Mouse (Mus musculus) embryonic fibroblast, embryonic 13.5 days (primary cell): ENCODE results near the gene Ogfrl1. TPM values are rescaled to one million over a fixed set of nuclear protein-coding genes. Genes with fewer than 3 reads are reported as not detected.

Experiments used
- H3K27ac ChIP-seq: 2 replicates; pipeline ENCODE4 v1.5.1; 2012; ENCODE audit warnings: low read length, control low read depth, inconsistent platforms; ENCODE audit not compliant: insufficient read depth
- H3K4me1 ChIP-seq: 2 replicates; pipeline ENCODE4 v1.6.1; 2011; ENCODE audit warnings: low read length; ENCODE audit not compliant: control insufficient read depth, insufficient read depth
- H3K4me3 ChIP-seq: 2 replicates; pipeline ENCODE4 v1.5.1; 2011; ENCODE audit warnings: mild to moderate bottlenecking, control low read depth, low read length; ENCODE audit not compliant: insufficient read depth
- CTCF ChIP-seq: IDR thresholded peaks from 2 replicates; pipeline ENCODE4 v1.5.1; 2011; ENCODE audit warnings: mild to moderate bottlenecking, control low read depth, low read length, moderate library complexity, borderline replicate concordance; ENCODE audit not compliant: insufficient read depth
- POLR2A ChIP-seq: IDR thresholded peaks from 2 replicates; pipeline ENCODE4 v1.6.1; 2011; ENCODE audit warnings: low read depth, mild to moderate bottlenecking, control low read depth, low read length, moderate library complexity
- polyA plus RNA-seq: library from polyadenylated mRNA; stranded (reverse); fragments of >200 nt; gene quantifications from 2 replicates; pipeline ENCODE4 v1.2.4, GENCODE M21; 2011; ENCODE audit warnings: low read depth; ENCODE audit not compliant: missing spikeins, insufficient read length

Ogfrl1 gene
- polyA plus RNA-seq, 1 experiment = 7.4 TPM

DNA sequence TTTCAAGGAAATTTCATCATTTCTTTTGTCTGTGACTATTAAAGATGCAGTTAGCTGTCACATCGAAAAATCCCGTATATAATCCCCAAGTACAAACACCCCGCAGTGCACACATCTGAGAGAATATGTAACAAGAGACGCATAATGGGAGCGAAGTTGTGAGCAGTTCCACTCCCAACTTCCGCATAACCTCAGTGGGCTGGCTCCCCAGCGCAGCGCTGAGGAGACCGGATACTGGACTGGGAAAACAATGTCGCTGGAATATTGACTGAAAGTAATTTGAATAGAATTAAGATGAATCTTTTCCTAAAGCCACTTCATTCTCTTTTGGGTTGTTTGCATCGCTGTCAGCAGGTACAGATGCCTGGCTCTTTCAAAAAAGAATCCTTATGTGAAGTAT, 74.3 kb downstream of the Ogfrl1 start:
- H3K4me1 ChIP-seq = no peaks in the 10 kb centered on the region
- no peak for TF ChIP-seq CTCF
- no peak for TF ChIP-seq POLR2A
- no peak overlapping the region for H3K27ac ChIP-seq

DNA sequence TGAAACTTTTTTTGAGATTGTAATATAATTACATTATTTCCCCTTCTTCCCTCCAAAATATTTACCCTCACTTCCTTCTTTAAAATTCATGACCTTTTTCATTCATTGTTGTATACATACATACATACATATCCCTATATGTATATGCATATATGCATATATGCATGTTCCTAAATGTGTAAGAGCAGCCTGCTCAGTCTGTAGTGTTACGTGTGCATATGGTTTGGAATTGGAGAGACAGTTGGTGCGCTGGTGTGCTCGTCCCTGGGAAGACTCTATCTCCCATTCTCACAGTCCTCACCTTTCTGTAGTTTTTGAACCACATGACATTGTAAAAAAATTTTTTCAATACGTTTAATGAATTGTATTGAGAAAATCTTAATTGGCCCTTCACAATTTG, 75.4 kb downstream of the Ogfrl1 start:
- TF ChIP-seq POLR2A (no peak), CTCF (no peak)
- H3K4me3 ChIP-seq = no peak overlapping the region
- no peaks in the 10 kb centered on the region for H3K4me1 ChIP-seq
- no peak overlapping the region for H3K27ac ChIP-seq

More for the DNA sequence above, 74.3 kb downstream of the Ogfrl1 start:
- no peak overlapping the region for H3K4me3 ChIP-seq

DNA sequence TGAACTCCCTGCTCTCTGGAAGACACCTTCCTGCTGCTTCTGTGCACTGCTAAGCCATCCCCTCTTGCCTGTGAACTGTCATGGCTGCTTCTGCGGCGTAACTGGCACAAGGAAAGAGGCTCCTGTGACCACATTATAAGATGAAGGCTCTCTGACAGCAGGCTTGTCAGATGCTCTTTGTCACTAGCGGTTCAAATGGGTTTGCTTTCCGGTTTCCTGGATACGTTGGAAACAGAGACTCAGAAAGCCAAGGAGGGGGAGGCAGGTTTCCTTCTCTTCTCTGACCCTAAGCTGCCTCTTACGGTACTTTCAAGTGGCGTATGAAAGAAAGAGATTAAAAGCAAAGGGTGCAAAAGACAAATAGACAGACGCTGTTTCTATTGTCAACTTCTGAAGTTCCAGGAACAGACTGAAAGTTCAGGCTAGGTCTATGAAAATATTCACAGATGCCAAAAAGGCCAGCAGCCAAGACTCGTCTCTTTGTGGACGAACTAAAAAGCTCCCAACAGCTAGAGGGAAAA, 76.2 kb downstream of the Ogfrl1 start:
- Histone ChIP-seq H3K27ac (no peak overlapping the region), H3K4me1 (no peaks in the 10 kb centered on the region), H3K4me3 (no peak overlapping the region)
- TF ChIP-seq CTCF (no peak), POLR2A (no peak)

DNA sequence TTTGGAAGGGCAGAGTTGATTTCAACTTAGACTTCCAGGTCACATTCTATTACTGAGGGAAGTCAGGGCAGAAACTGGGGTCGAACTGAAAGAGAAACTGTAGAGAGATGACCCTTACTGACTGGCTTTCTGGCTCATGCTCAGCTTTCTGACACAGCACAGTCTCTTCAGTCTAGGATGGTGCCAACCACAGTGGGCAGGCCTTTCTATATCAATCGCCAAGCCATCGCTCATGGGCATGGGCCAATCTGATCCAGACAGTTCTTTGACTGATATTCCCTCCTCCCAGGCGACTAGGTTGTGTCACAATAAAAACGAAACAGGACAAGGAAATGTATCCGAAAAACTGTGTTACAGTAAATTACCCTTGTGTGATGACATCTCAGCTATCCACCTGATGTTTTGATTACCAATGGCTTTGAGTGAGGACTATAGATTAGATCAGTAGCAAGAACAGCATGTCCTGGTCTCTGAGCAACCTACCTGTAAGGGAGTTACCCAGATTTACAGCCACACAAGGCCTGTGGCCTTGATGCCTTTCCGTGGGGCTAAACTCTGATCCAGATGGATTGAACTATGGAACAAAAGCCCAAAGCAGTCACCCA, 76.9 kb downstream of the Ogfrl1 start:
- Histone ChIP-seq H3K27ac (no peak overlapping the region), H3K4me1 (no peaks in the 10 kb centered on the region), H3K4me3 (no peak overlapping the region)
- TF ChIP-seq CTCF = no peak
- TF ChIP-seq POLR2A = no peak
